Mouse (Mus musculus) gastrocnemius, postnatal 36 days (tissue): ENCODE measurements around the gene Hspb1. TPM values are rescaled to one million over a fixed set of nuclear protein-coding genes. Genes with fewer than 3 reads are reported as not detected.

ENCODE experiments used
- DNase-seq, 2 experiments: peaks; one replicate each; pipeline ENCODE4 v3.0.0; 2022
- intact Hi-C: fragments of 180-260 bp; cut with DNase I; formaldehyde crosslinking; loops from one replicate; pipeline ENCODE4 v1.15.1; 2025
- total RNA-seq, 2 experiments: library from RNA; stranded (reverse); gene quantifications; 2 replicates each; pipeline ENCODE4 v1.2.3; 2021

Hspb1 gene
- total RNA-seq, 2 experiments from 2014 or later, result 269 to 277 TPM

- no peak for DNase-seq
- intact Hi-C loops, result no loop called here
Observed at GRCm38 (mm10) chr5:135908989-135909388, 21.3 kb downstream of the Hspb1 start.

GRCm38 (mm10) chr5:135909646-135910045 is 21.9 kb downstream of the Hspb1 start:
- no peak for DNase-seq
- intact Hi-C loops, result no loop called here

GRCm38 (mm10) chr5:135910813-135911212 is 23.1 kb downstream of the Hspb1 start:
- intact Hi-C loops, result no loop called here
- no peak for DNase-seq

GRCm38 (mm10) chr5:135911633-135912220 is 24.0 kb downstream of the Hspb1 start:
- intact Hi-C loops, result no loop called here
- no peak for DNase-seq

GRCm38 (mm10) chr5:135913201-135913600 is 25.5 kb downstream of the Hspb1 start:
- intact Hi-C loops, result no loop called here
- no peak for DNase-seq

- intact Hi-C loops, result no loop called here
- peak; percentile 50 to 57 for DNase-seq
Observed at GRCm38 (mm10) chr5:135914156-135914555, 26.4 kb downstream of the Hspb1 start.

- no peak for DNase-seq
- intact Hi-C loops, result no loop called here
Observed at GRCm38 (mm10) chr5:135916051-135916565, 28.4 kb downstream of the Hspb1 start.

- DNase-seq, result no peak
- intact Hi-C loops, result no loop called here
Observed at GRCm38 (mm10) chr5:135916601-135917000, 28.9 kb downstream of the Hspb1 start.

- no peak for DNase-seq
- intact Hi-C loops, result no loop called here
Observed at GRCm38 (mm10) chr5:135917327-135918058, 29.8 kb downstream of the Hspb1 start.

- intact Hi-C loops, result no loop called here
- DNase-seq, result no peak
Observed at GRCm38 (mm10) chr5:135918059-135918437, 30.3 kb downstream of the Hspb1 start.

GRCm38 (mm10) chr5:135918593-135918992 is 30.9 kb downstream of the Hspb1 start:
- intact Hi-C loops, result no loop called here
- DNase-seq, result no peak

- intact Hi-C loops, result no loop called here
- DNase-seq, result no peak
Observed at GRCm38 (mm10) chr5:135919902-135920301, 32.2 kb downstream of the Hspb1 start.

GRCm38 (mm10) chr5:135923901-135924300 is 36.2 kb downstream of the Hspb1 start:
- intact Hi-C loops, result no loop called here
- DNase-seq, result no peak

GRCm38 (mm10) chr5:135929685-135930424 is 42.1 kb downstream of the Hspb1 start:
- intact Hi-C loops, result no loop called here
- no peak for DNase-seq

- intact Hi-C loops, result no loop called here
Observed at GRCm38 (mm10) chr5:135931526-135931925, 43.8 kb downstream of the Hspb1 start.

GRCm38 (mm10) chr5:135932359-135932758 is 44.6 kb downstream of the Hspb1 start:
- DNase-seq, result no peak
- intact Hi-C loops, result no loop called here

More at GRCm38 (mm10) chr5:135931526-135931925, 43.8 kb downstream of the Hspb1 start:
- no peak for DNase-seq

- intact Hi-C loops, result no loop called here
Observed at GRCm38 (mm10) chr5:135933222-135933899, 45.6 kb downstream of the Hspb1 start.

GRCm38 (mm10) chr5:135933900-135934441 is 46.3 kb downstream of the Hspb1 start:
- intact Hi-C loops, result no loop called here
- peak; percentile 46 to 54 for DNase-seq

More at GRCm38 (mm10) chr5:135933222-135933899, 45.6 kb downstream of the Hspb1 start:
- DNase-seq, result no peak

- DNase-seq, result peak; percentile 95 to 98
- intact Hi-C loops, result loop anchor here (1.0 kb wide), 1 partner anchor 30 kb away; no protein-coding TSS in a partner anchor
Observed at GRCm38 (mm10) chr5:135934481-135935175, 46.9 kb downstream of the Hspb1 start, which contains the start of gene Ywhag. Gene Ywhag, minus strand, starts transcription at chr5:135934616.

GRCm38 (mm10) chr5:135935176-135935523 is 47.4 kb downstream of the Hspb1 start:
- intact Hi-C loops, result loop anchor here (1.0 kb wide), 1 partner anchor 31 kb away; no protein-coding TSS in a partner anchor
- no peak for DNase-seq
